Mouse (Mus musculus) layer of hippocampus, postnatal 14 days (tissue): ENCODE data around the gene Sh3gl1. TPM values are rescaled to one million over a fixed set of nuclear protein-coding genes. Genes with fewer than 3 reads are reported as not detected.
A peak's percentile ranks its signal among the peaks of the same experiment; 100 is the strongest.

Experiments used
- DNase-seq, 2 experiments: peaks; one replicate each; pipeline ENCODE4 v3.0.0; 2021 to 2022; ENCODE audit warnings: low spot score in 2 of 2, mixed read lengths in 1 of 2
- total RNA-seq, 2 experiments: library from RNA; stranded (reverse); gene quantifications; 2 replicates each; pipeline ENCODE4 v1.2.3; 2021

Sh3gl1 gene
- total RNA-seq, 2 experiments from 2014 or later = 64.9 to 67.5 TPM

GRCm38 (mm10) chr17:56040030-56040856 is 3.8 kb upstream of the Sh3gl1 start, which contains the start of gene Chaf1a:
Gene Chaf1a, plus strand, starts transcription at chr17:56040439.
- peak; percentile 94 to 98 for DNase-seq

- DNase-seq = no peak
Measured at GRCm38 (mm10) chr17:56039345-56039744, 2.9 kb upstream of the Sh3gl1 start.

- DNase-seq = no peak
Measured at GRCm38 (mm10) chr17:56038583-56039261, 2.3 kb upstream of the Sh3gl1 start.

DNA sequence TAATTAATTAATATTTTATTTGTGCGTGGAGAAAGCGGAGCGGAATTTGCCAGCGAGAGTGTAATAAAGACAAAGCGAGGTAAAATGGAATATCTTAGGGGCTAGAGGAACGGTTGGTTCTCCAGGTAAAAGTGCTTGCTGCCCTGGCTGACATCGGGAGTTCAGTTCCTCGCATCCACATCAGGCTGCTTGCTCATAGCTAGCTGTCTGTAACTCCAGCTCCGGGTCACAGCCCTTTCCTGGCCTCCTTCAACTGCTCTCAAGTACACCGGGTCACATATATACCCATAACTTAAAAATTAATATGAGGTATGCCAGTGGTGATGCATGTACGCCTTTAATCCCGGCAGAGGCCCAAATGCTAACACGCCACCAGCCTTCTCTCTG is 459 bp upstream of the Sh3gl1 start:
- no peak for DNase-seq

GRCm38 (mm10) chr17:56035216-56035615 is 1.2 kb downstream of the Sh3gl1 start:
- DNase-seq = no peak

- DNase-seq = no peak
Measured at GRCm38 (mm10) chr17:56034726-56035100, 1.7 kb downstream of the Sh3gl1 start.

GRCm38 (mm10) chr17:56034040-56034725 is 2.3 kb downstream of the Sh3gl1 start:
- DNase-seq = no peak

- DNase-seq = no peak
Measured at GRCm38 (mm10) chr17:56032831-56033230, 3.6 kb downstream of the Sh3gl1 start.

DNA sequence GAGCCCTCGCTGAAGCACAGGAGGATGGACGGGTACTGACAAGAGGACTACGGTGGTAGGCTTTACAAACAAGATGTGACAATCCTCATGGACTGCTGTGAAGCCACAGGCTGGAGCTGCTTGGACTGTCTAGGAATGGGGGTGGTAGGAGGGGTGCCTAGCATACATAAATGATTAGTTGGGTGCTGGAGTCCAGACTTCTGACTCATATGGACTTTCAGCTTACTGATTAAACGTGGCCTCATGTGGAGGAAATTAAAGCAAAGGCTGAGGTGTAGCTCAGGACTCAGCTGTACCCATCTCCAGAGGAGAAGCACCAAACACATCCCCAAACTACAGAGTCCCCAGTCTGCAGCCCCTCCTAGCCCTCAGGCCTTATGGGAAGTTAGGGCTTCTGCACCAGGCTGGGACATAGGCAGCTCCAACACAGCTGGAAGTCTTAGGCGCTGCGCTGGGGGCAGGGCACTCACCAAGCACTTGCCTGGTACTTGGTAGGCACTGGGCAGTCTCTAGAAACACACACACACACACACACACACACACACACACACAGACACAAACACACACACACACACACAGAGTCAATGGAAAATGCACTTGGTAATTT is 4.2 kb downstream of the Sh3gl1 start:
- no peak for DNase-seq

DNA sequence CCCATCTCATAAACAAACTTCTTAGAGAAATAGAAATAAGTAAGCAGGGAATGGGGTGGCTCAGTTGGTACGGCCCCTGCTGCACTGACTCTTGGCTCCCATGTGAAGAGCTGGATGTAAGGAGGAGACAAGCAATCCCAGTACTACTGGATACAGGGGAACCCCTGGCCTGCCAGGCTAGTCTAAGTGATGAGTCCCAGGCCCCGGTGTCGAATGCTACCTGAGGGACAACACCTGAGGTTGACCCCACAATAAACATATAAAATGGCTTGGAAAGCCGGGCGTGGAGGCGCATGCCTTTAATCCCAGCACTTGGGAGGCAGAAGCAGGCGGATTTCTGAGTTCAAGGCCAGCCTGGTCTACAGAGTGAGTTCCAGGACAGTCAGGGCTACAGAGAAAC is 5.0 kb downstream of the Sh3gl1 start:
- DNase-seq = no peak

DNA sequence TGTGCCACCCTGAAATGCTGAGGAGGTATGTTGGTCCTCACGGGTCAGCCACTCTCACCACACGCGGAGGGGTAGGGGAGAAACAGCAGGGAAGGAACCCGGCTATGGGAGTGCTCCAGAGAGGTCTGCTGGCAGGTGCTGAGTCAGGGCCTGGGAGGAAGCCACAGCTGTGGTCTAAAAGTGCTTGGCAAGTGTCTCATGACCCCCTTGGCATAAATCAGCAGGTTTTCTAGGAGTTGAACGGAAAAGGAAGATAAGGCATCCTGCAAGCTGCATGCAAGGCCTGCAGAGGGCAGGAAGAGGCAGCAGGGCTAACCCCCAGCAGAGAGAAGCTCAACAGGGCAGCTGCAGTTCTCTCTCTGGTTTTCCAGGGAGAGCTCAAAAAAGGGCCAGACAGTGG is 5.5 kb downstream of the Sh3gl1 start:
- no peak for DNase-seq

DNA sequence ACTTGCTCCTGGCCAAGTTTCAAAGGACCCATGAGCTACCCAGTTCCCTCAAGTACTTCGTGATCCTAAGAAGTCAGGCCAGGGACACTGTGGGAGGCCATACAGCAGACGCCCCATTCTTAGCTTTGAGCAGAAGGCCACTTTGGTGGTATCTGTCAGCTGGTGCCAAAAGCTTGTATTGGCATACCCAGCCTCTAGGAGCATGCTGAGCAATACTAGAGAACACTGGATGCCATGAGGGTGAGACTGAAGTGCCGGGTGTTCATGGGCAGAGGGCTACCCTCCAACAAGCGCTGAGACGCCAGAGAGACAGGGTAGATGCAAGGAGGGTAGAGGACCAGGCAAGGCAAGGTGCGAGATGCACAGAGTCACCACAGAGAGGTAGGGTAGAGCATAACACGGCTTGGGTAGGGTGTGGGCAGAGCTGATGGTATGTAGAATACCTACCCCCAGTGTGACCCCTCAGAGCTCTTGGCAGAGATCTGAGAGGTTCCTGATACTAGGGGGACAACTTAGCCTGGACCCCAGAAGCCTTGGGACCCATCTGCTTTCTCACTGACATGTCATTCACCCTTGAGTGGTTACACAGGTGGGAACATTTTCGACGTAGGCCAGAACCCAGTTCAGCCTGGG is 6.1 kb downstream of the Sh3gl1 start:
- DNase-seq = no peak

DNA sequence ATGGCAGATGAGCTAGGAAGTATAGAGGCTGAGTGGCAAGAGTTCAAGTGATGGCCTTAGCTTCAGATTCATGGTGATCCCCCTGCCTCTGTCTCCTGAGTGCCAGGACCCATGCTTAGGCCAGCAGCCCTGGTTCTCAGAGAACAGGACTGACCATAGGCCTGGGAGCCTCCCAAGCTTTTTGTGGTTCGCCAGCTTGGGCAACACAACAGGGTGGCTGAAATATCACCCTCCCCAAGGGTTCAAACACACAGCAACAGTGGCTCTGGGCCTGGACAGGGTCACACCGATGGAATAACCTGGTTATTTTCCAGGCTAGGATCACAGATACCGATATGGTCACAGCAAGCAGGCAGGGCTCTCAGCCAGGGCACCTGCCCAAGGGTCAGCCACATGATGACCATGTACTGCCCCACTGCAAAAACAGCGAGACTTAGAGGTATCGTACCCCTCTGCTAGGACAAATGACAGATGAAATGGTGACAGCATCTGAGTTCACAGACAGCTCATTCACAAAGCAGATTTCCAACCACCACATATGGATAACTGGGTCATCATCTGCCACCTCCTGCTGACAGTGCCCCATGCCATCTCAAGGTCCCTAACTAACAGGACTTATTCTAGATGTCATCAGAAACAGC is 8.5 kb downstream of the Sh3gl1 start:
- peak in 1 of 2 experiments; percentile 64 for DNase-seq

DNA sequence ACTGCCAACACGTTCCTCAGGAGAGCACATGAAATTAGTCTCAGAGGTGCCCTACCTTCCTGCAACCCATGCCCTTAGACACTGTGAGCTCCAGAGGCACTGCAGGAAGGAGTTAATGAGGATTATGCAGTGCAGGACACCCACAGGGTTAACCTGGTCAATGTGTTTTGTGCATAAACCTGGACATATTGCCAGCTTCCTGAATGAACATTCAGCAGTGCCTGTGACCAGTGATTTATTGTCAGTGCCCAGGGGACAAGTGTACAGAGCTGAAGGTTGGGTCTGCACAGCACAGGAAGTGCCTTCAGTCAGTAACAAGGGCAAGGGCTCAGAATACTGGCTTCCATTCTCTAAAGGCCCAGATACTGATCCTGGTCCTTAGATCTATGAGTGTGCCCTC is 9.6 kb downstream of the Sh3gl1 start:
- DNase-seq = no peak

GRCm38 (mm10) chr17:56026303-56026702 is 10.1 kb downstream of the Sh3gl1 start:
- DNase-seq = no peak

DNA sequence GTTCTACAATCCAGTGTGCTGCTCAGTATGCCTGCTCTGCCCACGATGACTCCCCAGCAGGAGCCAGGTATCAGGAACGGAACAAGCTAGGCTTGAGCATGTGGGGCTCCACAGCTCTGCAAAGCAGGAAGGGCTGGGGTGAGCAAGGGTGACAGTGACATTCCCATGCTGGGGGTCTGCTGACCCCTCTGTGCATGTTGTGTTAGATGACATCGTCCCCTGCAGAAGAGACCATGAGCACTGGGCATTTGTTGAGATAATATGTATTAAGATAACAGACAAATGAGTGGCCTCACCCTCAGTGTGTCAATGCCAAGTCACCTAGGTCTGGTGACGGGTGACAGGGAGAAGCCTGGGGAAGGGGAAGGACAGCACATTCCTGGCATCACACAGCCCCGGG is 11.5 kb downstream of the Sh3gl1 start:
- DNase-seq = no peak

DNA sequence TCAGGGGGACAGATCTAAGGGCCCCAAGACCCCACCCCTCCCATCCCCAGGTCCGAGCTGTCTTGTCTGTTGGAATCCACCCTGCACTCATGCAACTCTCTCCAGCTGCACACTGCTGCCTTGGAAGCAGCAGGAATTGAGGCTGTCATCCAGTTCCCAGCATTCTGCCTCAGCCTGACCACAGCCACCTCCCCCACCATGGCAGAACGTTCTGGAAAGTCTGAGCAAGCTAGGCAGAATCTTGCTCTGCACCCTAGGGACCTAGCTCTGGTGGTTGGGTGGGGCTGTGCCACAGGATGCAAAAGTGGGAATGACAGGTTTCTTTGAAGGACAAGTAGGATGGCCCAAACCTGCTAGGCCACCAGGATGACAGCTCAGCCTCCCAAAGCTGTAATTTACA is 12.0 kb downstream of the Sh3gl1 start:
- no peak for DNase-seq

- no peak for DNase-seq
Measured at GRCm38 (mm10) chr17:56023386-56023785, 13.0 kb downstream of the Sh3gl1 start.

GRCm38 (mm10) chr17:56022989-56023290 is 13.5 kb downstream of the Sh3gl1 start:
- DNase-seq = no peak

DNA sequence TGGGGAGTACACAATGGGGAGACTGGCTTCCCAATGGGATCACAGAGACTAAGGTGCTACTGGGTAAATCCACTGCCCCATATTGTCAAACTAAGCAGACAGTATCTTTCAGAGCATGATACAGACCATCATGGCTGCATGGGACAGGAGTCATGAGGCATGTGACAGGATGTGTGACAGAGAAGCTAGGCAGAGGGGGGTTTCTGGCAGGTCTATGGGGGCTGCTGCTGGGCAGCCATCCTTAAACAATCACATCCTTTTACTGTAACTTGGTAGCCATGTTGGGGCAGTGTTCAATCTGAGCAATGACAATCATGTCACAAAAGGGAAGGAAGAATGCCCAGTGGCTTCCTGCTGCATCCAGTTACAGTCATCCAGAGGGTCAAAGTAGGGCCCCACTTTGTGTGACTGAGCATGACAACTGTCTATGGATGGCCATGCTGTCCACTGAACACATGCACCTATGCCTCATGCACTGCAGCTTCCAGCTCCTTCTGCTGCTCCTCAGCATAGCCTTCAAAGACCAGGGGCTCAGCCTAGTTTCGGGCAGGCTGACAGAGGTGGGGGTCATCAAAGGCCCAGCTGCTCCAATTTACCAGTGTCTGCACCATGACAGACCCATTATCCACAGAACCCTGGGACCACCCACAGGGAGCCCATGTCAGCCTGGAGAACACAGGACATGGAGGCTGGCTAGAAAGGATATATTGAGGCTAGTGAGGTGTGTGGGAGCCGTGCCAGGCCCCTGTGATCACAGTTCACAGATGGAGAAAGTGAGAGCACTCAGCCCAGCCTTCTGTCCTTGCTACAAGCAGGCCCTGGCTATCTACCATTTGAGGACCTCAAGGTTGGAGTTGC is 14.1 kb downstream of the Sh3gl1 start:
- no peak for DNase-seq
